Mouse (Mus musculus) common myeloid progenitor, adult 5-6 weeks (primary cell): ENCODE results near the gene Klf3. TPM values are rescaled to one million over a fixed set of nuclear protein-coding genes. Genes with fewer than 3 reads are reported as not detected.

Experiments
- ATAC-seq: replicated peaks from 2 replicates; pipeline ENCODE4 v1.8.0; 2016; ENCODE audit warnings: low read depth, mild to moderate bottlenecking, moderate TSS enrichment, inconsistent platforms; ENCODE audit not compliant: poor library complexity, severe bottlenecking
- total RNA-seq: library from RNA; stranded (forward); fragments of 200-1000, 187-1606 nt; gene quantifications from 2 replicates; pipeline ENCODE4 v1.2.3, GENCODE M21; 2017

Gene Klf3
- 19.0 and 21.5 TPM in 2 replicates for total RNA-seq

GRCm38 (mm10) chr5:64802795-64803719 is at the start of gene Klf3:
TSS of gene Klf3 (plus strand) at chr5:64803388.
- ATAC-seq: peak; percentile 61

- ATAC-seq: no peak
Measured at GRCm38 (mm10) chr5:64762295-64762694, 40.9 kb upstream of the Klf3 start.

- no peak for ATAC-seq
Measured at GRCm38 (mm10) chr5:64764452-64764851, 38.7 kb upstream of the Klf3 start.

- 0 out of 2 replicates have a peak, but pooled peaks have one; percentile 15 for ATAC-seq
Measured at GRCm38 (mm10) chr5:64765765-64766164, 37.4 kb upstream of the Klf3 start.

- no peak for ATAC-seq
Measured at GRCm38 (mm10) chr5:64766626-64767025, 36.6 kb upstream of the Klf3 start.

- no peak for ATAC-seq
Measured at GRCm38 (mm10) chr5:64771619-64772018, 31.6 kb upstream of the Klf3 start.

- no peak for ATAC-seq
Measured at GRCm38 (mm10) chr5:64778211-64778610, 25.0 kb upstream of the Klf3 start.

- no peak for ATAC-seq
Measured at GRCm38 (mm10) chr5:64779285-64779684, 23.9 kb upstream of the Klf3 start.

GRCm38 (mm10) chr5:64780778-64781177 is 22.4 kb upstream of the Klf3 start:
- ATAC-seq: peak; percentile 86

GRCm38 (mm10) chr5:64788175-64788574 is 15.0 kb upstream of the Klf3 start:
- ATAC-seq: no peak

GRCm38 (mm10) chr5:64798209-64798608 is 5.0 kb upstream of the Klf3 start:
- ATAC-seq: no peak

- no peak for ATAC-seq
Measured at GRCm38 (mm10) chr5:64801545-64801944, 1.6 kb upstream of the Klf3 start.

- ATAC-seq: no peak
Measured at GRCm38 (mm10) chr5:64802143-64802542, 1.0 kb upstream of the Klf3 start.

- ATAC-seq: no peak
Measured at GRCm38 (mm10) chr5:64803720-64804462, 703 bp downstream of the Klf3 start.

GRCm38 (mm10) chr5:64805131-64805872 is 2.1 kb downstream of the Klf3 start:
- ATAC-seq: no peak

GRCm38 (mm10) chr5:64805873-64806505 is 2.8 kb downstream of the Klf3 start:
- ATAC-seq: peak; percentile 62

GRCm38 (mm10) chr5:64806600-64806999 is 3.4 kb downstream of the Klf3 start:
- no peak for ATAC-seq

GRCm38 (mm10) chr5:64807159-64807558 is 4.0 kb downstream of the Klf3 start:
- no peak for ATAC-seq

- ATAC-seq: no peak
Measured at GRCm38 (mm10) chr5:64807603-64808002, 4.4 kb downstream of the Klf3 start.
